Mouse (Mus musculus) hindbrain, postnatal 0 days (tissue): Measurements from ENCODE around the gene Nelfa. TPM values are rescaled to one million over a fixed set of nuclear protein-coding genes. Genes with fewer than 3 reads are reported as not detected.
A peak's percentile ranks its signal among the peaks of the same experiment; 100 is the strongest.

ENCODE experiments used
- ATAC-seq: fragments of 200-750 bp; cut with Nextera tagmentation; 2 replicates; pipeline ENCODE4 v1.8.0; 2017; ENCODE audit warnings: mild to moderate bottlenecking, moderate TSS enrichment, moderate library complexity
- DNase-seq: peaks from one replicate; pipeline ENCODE4 v3.0.0-alpha.2; 2015; ENCODE audit warnings: low spot score
- H3K27ac ChIP-seq: fragments of 300-500 bp; sonication (generic); 2 replicates; pipeline ENCODE4 v1.5.1; 2014; ENCODE audit warnings: mild to moderate bottlenecking
- H3K27me3 ChIP-seq: fragments of 300-500 bp; sonication (generic); 2 replicates; pipeline ENCODE4 v1.6.1; 2014; ENCODE audit warnings: low read length, mixed read lengths; ENCODE audit not compliant: insufficient read depth
- H3K36me3 ChIP-seq: fragments of 300-500 bp; sonication (generic); 2 replicates; pipeline ENCODE4 v1.6.1; 2014; ENCODE audit warnings: low read length, mixed read lengths; ENCODE audit not compliant: insufficient read depth
- H3K4me1 ChIP-seq: fragments of 300-500 bp; sonication (generic); 2 replicates; pipeline ENCODE4 v1.6.1; 2014; ENCODE audit warnings: antibody characterized with exemption, low read length, mixed read lengths; ENCODE audit not compliant: insufficient read depth
- H3K4me2 ChIP-seq: fragments of 300-500 bp; sonication (generic); 2 replicates; pipeline ENCODE4 v1.6.1; 2014; ENCODE audit warnings: low read depth, mild to moderate bottlenecking, low read length, moderate library complexity, mixed read lengths
- H3K4me3 ChIP-seq: fragments of 300-500 bp; sonication (generic); 2 replicates; pipeline ENCODE4 v1.5.1; 2014; ENCODE audit warnings: low read length
- H3K9ac ChIP-seq: fragments of 300-500 bp; sonication (generic); replicated peaks from 2 replicates; pipeline ENCODE4 v1.6.1; 2014; ENCODE audit warnings: mild to moderate bottlenecking, low read length, moderate library complexity, mixed read lengths
- H3K9me3 ChIP-seq: fragments of 300-500 bp; sonication (generic); 2 replicates; pipeline ENCODE4 v1.6.1; 2016; ENCODE audit warnings: low read length, mixed read lengths
- CTCF ChIP-seq: IDR thresholded peaks from 2 replicates; pipeline ENCODE4 v1.5.1; 2016; ENCODE audit warnings: antibody characterized with exemption, control low read depth, low read depth
- WGBS: fragments of 180-500 bp; shearing (Covaris S2); extraction: QIAGEN DNeasy Blood & Tissue Kit; methylation state at CpG from one replicate; pipeline ENCODE4 v1.1.7; 2014; 5-methylcytosine and 5-hydroxymethylcytosine counted together
- polyA plus RNA-seq: library from polyadenylated mRNA; unstranded; fragments of >200 nt; fragmentation: Nextera tagmentation; extraction: Ambion mirVana; gene quantifications from 2 replicates; pipeline ENCODE4 v1.2.1, GENCODE M21; 2015
- total RNA-seq: library from RNA; depleted of rRNA; stranded (reverse); fragments of >200 nt; gene quantifications from 2 replicates; pipeline ENCODE4 v1.2.3, GENCODE M21; 2014

The Nelfa gene
- total and polyA plus RNA-seq, 2 experiments from 2014 or later: 29.4 to 36.2 TPM

DNA sequence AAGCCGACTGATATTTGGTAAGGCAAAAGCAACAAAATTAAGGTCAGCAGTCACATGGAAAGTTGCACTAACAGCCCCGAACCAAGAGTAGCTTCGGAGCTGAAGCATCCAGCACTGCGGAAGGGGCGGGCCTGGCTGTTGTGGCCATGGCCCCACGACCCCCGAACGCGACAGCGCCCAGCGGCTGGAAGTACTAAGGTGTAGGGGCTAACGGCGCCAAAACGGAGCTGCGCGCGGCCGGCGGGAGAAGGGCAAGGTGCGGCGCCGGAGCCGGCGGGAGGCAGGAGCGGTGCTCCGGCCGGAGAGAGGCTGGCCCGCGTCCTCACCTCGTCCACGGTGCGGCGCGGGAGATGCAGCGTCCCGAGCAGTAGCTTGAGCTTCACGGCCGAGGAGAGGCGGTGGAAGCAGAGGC, 507 bp downstream of the Nelfa start:
- Histone ChIP-seq H3K9me3 (no peaks in the 10 kb centered on the region), H3K27me3 (no peaks in the 10 kb centered on the region), H3K36me3 (no peaks in the 10 kb centered on the region), H3K4me3 (peak overlapping the region; percentile 90), H3K9ac (peak overlapping the region; percentile 93), H3K4me1 (peaks cover 6% of the 10 kb centered on the region; the same call in 1 of the 2 replicates), H3K4me2 (peak overlapping the region; percentile 59), H3K27ac (peak overlapping the region; percentile 96)
- WGBS: under 1% methylated on average over 34 of the region's 39 CpGs
- no peak for TF ChIP-seq CTCF
- no peak for DNase-seq
- ATAC-seq: peak; percentile 30

DNA sequence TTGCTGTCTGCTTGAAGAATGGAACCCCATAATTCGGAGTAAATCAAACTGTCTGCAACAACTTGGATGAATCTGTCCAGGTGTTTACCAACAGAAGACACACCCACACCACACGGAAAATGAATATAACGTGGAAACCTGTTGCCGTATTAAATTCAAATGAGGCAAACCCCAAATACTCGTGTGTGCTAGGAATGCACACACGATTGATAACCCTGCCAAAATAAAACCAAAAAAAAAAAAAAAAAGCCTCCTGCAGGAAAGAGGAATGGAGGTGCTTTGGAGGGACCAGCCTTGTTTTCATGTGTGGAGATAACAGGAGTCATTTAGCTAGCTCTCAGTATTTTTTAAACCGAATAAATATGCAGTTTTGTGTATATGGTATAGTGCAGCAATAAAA, 1.3 kb downstream of the Nelfa start:
- H3K9me3 ChIP-seq: no peaks in the 10 kb centered on the region
- no peaks in the 10 kb centered on the region for H3K36me3 ChIP-seq
- no peak overlapping the region for H3K27ac ChIP-seq
- H3K9ac ChIP-seq: peak overlapping the region; percentile 93; the same call in 1 of the 2 replicates
- H3K4me1 ChIP-seq: peaks cover 6% of the 10 kb centered on the region; the same call in 1 of the 2 replicates
- peak overlapping the region; percentile 59 for H3K4me2 ChIP-seq
- TF ChIP-seq CTCF: no peak
- H3K27me3 ChIP-seq: no peaks in the 10 kb centered on the region
- ATAC-seq (no peak), DNase-seq (no peak)
- H3K4me3 ChIP-seq: peak overlapping the region; percentile 90
- WGBS: 77% methylated on average over 7 of the region's 7 CpGs

DNA sequence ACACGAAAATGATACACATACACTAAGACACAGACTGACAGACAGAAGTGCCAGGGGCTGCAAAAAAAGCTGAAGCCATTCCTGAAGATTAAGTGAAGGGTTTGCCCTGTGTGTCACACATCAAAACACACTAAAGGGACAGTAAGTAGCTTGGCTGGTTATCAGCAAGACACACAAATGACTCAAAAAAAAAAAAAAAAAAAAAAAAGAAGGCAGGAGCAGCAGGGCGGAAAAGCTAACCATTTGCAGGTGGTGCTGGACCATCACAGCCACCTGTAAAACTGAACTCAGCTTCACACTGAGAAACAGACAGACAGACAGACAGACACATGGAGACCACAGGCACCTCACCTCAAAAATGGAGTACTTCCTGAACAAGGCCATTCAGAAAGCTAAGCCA, 2.1 kb downstream of the Nelfa start:
- Histone ChIP-seq H3K27ac (no peak overlapping the region), H3K4me2 (peak overlapping the region; percentile 59), H3K27me3 (no peaks in the 10 kb centered on the region), H3K36me3 (no peaks in the 10 kb centered on the region), H3K4me3 (no peak overlapping the region), H3K4me1 (peaks cover 6% of the 10 kb centered on the region; the same call in 1 of the 2 replicates), H3K9me3 (no peaks in the 10 kb centered on the region), H3K9ac (no peak overlapping the region)
- TF ChIP-seq CTCF: no peak
- 93% methylated on average over 2 of the region's 2 CpGs for WGBS
- ATAC-seq: no peak
- DNase-seq: no peak

DNA sequence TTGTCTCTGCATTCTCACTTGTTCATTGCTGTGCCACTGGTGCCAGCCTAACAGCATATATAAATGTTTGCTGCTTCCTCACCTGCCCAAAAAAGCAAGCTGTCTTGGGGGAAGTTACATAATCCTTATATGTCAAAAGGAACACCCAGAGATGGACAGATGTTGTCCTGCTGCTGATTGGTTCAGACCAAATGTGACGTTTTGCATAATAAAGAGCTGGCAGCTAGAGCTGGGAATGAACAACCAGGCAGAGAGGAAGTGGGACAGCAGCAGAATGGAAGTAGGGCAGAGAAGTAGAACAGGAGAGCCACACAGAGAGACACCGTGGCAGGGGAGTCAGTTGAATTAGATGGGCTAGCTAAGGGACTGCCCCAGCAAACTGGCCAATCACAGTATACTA, 3.8 kb downstream of the Nelfa start:
- DNase-seq (no peak), ATAC-seq (no peak)
- Histone ChIP-seq H3K9me3 (no peaks in the 10 kb centered on the region), H3K36me3 (no peaks in the 10 kb centered on the region), H3K9ac (no peak overlapping the region), H3K4me3 (no peak overlapping the region), H3K27ac (no peak overlapping the region), H3K4me1 (peaks cover 6% of the 10 kb centered on the region; the same call in 1 of the 2 replicates), H3K4me2 (no peak overlapping the region), H3K27me3 (no peaks in the 10 kb centered on the region)
- WGBS: 69% methylated on average over 2 of the region's 2 CpGs
- no peak for TF ChIP-seq CTCF

DNA sequence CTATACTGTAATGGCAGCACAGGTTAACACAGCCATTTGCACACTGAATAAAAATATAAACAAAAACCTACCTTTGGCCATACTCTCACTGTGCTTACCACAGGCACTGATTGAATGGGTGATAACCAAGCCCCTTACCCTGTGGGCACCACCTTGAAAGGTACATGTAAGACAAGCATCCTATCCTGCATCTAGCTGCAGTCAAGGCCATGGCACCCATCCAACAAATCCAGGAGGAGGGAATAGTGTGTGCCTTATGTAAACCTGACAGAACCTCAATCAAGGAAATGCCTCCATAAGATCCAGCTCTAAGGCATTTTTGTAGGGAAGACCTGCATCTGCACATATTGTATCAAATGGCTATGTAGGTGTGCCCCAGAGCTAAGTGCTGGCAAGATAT, 10.0 kb downstream of the Nelfa start:
- peaks cover 3% of the 10 kb centered on the region; the same call in 1 of the 2 replicates for H3K36me3 ChIP-seq
- DNase-seq (no peak), ATAC-seq (no peak)
- no peaks in the 10 kb centered on the region for H3K9me3 ChIP-seq
- no peak overlapping the region for H3K4me2 ChIP-seq
- no peak overlapping the region for H3K27ac ChIP-seq
- no peaks in the 10 kb centered on the region for H3K4me1 ChIP-seq
- H3K9ac ChIP-seq: no peak overlapping the region
- no peak for TF ChIP-seq CTCF
- H3K4me3 ChIP-seq: no peak overlapping the region
- H3K27me3 ChIP-seq: no peaks in the 10 kb centered on the region

DNA sequence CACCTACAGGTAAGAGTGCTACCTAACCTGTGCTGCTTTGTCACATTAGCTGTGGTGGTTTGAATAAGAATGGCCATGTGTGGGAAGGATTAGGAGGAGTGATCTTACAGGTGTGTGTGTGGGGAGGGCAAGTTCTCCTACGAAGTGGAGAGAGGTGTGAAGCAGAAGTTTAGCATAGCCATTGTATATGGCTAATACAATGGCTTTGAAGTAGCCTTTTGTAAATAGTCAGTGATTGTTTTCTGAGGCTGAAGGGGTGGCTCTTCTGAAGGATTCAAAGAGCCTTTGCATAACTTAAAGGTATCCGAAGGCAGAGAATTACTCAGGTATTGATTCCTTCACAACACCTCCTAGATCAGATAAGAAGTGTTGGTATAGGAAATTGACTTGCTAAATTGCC, 13.6 kb downstream of the Nelfa start:
- Histone ChIP-seq H3K27ac (no peak overlapping the region), H3K36me3 (peaks cover 21% of the 10 kb centered on the region), H3K4me1 (no peaks in the 10 kb centered on the region), H3K9me3 (no peaks in the 10 kb centered on the region), H3K9ac (no peak overlapping the region), H3K27me3 (no peaks in the 10 kb centered on the region), H3K4me2 (no peak overlapping the region), H3K4me3 (no peak overlapping the region)
- WGBS: 41% methylated on average over 2 of the region's 2 CpGs
- ATAC-seq (no peak), DNase-seq (no peak)
- no peak for TF ChIP-seq CTCF

DNA sequence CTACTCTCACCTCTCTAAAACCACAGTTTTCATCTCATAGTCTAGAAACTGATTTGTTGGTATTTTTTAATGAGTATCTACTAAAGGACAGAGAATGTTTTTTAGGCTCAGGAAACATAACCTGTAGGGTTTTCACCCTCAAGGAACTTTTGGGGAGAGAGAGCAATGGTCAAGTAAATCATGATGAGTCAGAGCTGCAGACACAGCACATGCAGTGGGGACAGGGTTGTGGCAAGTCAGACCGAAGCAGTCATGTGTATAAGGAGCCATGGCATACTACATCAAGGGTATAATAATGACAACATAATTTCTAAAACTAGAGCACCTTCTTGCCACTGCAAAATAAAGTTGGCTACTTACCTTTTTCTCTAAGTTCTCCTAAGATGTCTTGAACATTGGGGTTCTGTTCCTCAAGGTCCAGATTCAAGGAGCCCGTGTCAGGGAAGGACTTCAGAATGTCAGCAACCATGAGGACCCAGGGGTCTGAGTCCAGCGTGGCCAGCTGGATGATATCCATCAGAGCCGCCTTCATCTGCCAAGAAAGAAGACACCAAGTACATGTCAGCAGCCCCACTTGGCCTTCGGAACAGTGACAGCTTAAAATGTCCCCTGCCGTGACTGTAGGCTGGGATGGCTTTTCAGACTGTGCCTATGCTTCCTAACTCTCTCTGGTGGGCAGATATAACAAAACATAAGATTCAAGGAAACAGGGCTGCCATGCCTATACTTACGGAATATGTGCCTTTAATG, 14.6 kb downstream of the Nelfa start:
- TF ChIP-seq CTCF: no peak
- Histone ChIP-seq H3K4me3 (no peak overlapping the region), H3K27me3 (no peaks in the 10 kb centered on the region), H3K9ac (no peak overlapping the region), H3K36me3 (peaks cover 21% of the 10 kb centered on the region), H3K9me3 (no peaks in the 10 kb centered on the region), H3K27ac (no peak overlapping the region), H3K4me1 (no peaks in the 10 kb centered on the region), H3K4me2 (no peak overlapping the region)
- DNase-seq: no peak
- ATAC-seq: no peak
- WGBS: 70% methylated on average over 7 of the region's 7 CpGs
